Mouse (Mus musculus) neural tube, embryonic 12.5 days (tissue): ENCODE results near the gene Gm10142. TPM values are rescaled to one million over a fixed set of nuclear protein-coding genes. Genes with fewer than 3 reads are reported as not detected.
"Not testable (repeated sequence)": the region's sequence is repeated elsewhere in the genome, so short reads cannot be mapped to it uniquely, and the experiment has no call there.

Experiments used
- ATAC-seq: fragments of 200-750 bp; cut with Nextera tagmentation; 2 replicates; pipeline ENCODE4 v1.8.0; 2017; ENCODE audit warnings: low read depth, mild to moderate bottlenecking, moderate TSS enrichment, moderate library complexity; ENCODE audit not compliant: low FRiP score
- H3K27ac ChIP-seq: fragments of 300-500 bp; sonication (generic); 2 replicates; pipeline ENCODE4 v1.5.1; 2016
- H3K27me3 ChIP-seq: fragments of 300-500 bp; sonication (generic); replicated peaks from 2 replicates; pipeline ENCODE4 v1.6.1; 2016; ENCODE audit warnings: mild to moderate bottlenecking
- H3K36me3 ChIP-seq: fragments of 300-500 bp; sonication (generic); 2 replicates; pipeline ENCODE4 v1.6.1; 2016; ENCODE audit warnings: mild to moderate bottlenecking
- H3K4me1 ChIP-seq: fragments of 300-500 bp; sonication (generic); 2 replicates; pipeline ENCODE4 v1.6.1; 2016
- H3K4me2 ChIP-seq: fragments of 300-500 bp; sonication (generic); replicated peaks from 2 replicates; pipeline ENCODE4 v1.6.1; 2016; ENCODE audit warnings: mild to moderate bottlenecking
- H3K4me3 ChIP-seq: fragments of 300-500 bp; sonication (generic); 2 replicates; pipeline ENCODE4 v1.5.1; 2016
- H3K9ac ChIP-seq: fragments of 300-500 bp; sonication (generic); 2 replicates; pipeline ENCODE4 v1.6.1; 2016; ENCODE audit warnings: mild to moderate bottlenecking
- H3K9me3 ChIP-seq: fragments of 300-500 bp; sonication (generic); 2 replicates; pipeline ENCODE4 v1.6.1; 2016; ENCODE audit warnings: mild to moderate bottlenecking
- WGBS: fragments of 180-500 bp; shearing (Covaris S2); methylation state at CpG from one replicate; pipeline ENCODE4 v1.1.7; 2016; 5-methylcytosine and 5-hydroxymethylcytosine counted together
- polyA plus RNA-seq: library from polyadenylated mRNA; unstranded; fragments of >200 nt; fragmentation: Nextera tagmentation; extraction: Ambion mirVana; gene quantifications from 2 replicates; pipeline ENCODE4 v1.2.1, GENCODE M21; 2016

The Gm10142 gene
- not detected in 2 replicates for polyA plus RNA-seq

GRCm38 (mm10) chr10:77715507-77715906 lies at the start of gene Gm10142:
Gene Gm10142, plus strand, starts transcription at chr10:77715807.
- Histone ChIP-seq H3K36me3 (no peaks in the 10 kb centered on the region), H3K27me3 (no peaks in the 10 kb centered on the region), H3K9me3 (no peaks in the 10 kb centered on the region), H3K4me1 (no peaks in the 10 kb centered on the region), H3K4me2 (no peak within 1 kb of the TSS), H3K27ac (no peak within 1 kb of the TSS), H3K4me3 (no peak within 1 kb of the TSS), H3K9ac (no peak within 1 kb of the TSS)
- no peak for ATAC-seq
- WGBS: 88% methylated on average over 1 of the region's 1 CpGs

DNA sequence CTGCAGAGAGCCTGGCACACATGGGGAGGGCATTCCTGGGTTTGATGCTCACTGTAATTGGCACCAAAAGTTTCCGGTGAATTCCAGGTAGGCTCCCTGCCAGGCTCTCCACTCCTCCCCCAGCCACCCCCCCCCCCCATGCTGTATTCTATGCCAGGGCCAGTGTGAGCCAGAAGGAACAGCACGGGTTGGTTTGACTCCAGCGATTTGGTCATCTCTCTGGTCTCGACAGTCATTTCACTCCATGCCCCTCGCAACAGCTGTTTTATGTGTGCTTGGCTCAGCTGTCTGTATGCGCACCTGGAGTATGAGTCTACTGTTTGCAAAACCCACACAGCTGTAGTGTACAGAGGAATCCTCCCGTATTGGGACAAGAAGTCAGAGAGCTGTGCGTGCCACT lies 49.3 kb upstream of the Gm10142 start:
- WGBS: 86% methylated on average over 8 of the region's 8 CpGs
- no peak overlapping the region for H3K4me3 ChIP-seq
- H3K4me1 ChIP-seq: peaks cover 6% of the 10 kb centered on the region; the same call in 1 of the 2 replicates
- H3K9ac ChIP-seq: no peak overlapping the region
- no peaks in the 10 kb centered on the region for H3K36me3 ChIP-seq
- no peaks in the 10 kb centered on the region for H3K9me3 ChIP-seq
- H3K27ac ChIP-seq: no peak overlapping the region
- no peak for ATAC-seq
- no peak overlapping the region for H3K4me2 ChIP-seq
- H3K27me3 ChIP-seq: no peaks in the 10 kb centered on the region

DNA sequence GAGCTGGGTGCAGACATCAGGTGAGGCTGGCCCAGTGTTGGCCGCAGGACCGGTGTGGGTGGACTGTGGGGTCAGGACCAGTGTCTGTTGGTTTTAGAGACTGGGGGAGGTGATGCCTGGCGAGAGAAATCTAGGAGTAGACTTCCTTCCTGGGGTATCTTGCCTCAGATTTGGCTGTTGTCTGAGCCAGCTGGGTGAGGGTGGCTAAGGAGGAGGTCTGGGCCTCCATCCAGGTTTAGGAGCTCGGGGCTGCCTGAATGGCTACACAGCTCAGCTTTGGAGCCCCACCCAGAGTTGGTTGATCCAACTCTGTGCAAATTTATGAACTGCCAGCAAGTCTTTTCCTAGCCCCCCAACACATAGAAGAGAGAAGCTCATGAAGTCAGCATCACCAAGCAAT lies 48.2 kb upstream of the Gm10142 start:
- Histone ChIP-seq H3K4me2 (no peak overlapping the region), H3K4me1 (peaks cover 6% of the 10 kb centered on the region; the same call in 1 of the 2 replicates), H3K36me3 (no peaks in the 10 kb centered on the region), H3K9ac (no peak overlapping the region), H3K9me3 (no peaks in the 10 kb centered on the region), H3K27me3 (no peaks in the 10 kb centered on the region), H3K4me3 (no peak overlapping the region), H3K27ac (no peak overlapping the region)
- ATAC-seq: no peak
- 97% methylated on average over 4 of the region's 4 CpGs for WGBS

GRCm38 (mm10) chr10:77670710-77671109 lies 44.9 kb upstream of the Gm10142 start:
- H3K27ac ChIP-seq: no peak overlapping the region
- 80% methylated on average over 4 of the region's 4 CpGs for WGBS
- no peaks in the 10 kb centered on the region for H3K36me3 ChIP-seq
- no peak overlapping the region for H3K9ac ChIP-seq
- no peaks in the 10 kb centered on the region for H3K9me3 ChIP-seq
- H3K27me3 ChIP-seq: peaks cover 2% of the 10 kb centered on the region; the same call in 1 of the 2 replicates
- no peak overlapping the region for H3K4me2 ChIP-seq
- no peak overlapping the region for H3K4me3 ChIP-seq
- no peaks in the 10 kb centered on the region for H3K4me1 ChIP-seq
- ATAC-seq: no peak

- no peak for ATAC-seq
- H3K27me3 ChIP-seq: peaks cover 10% of the 10 kb centered on the region
- H3K4me3 ChIP-seq: no peak overlapping the region
- H3K4me1 ChIP-seq: no peaks in the 10 kb centered on the region
- no peaks in the 10 kb centered on the region for H3K9me3 ChIP-seq
- H3K36me3 ChIP-seq: no peaks in the 10 kb centered on the region
- no peak overlapping the region for H3K4me2 ChIP-seq
- no peak overlapping the region for H3K27ac ChIP-seq
- WGBS: 86% methylated on average over 4 of the region's 4 CpGs
- no peak overlapping the region for H3K9ac ChIP-seq
These were observed 44.1 kb upstream of the Gm10142 start for GRCm38 (mm10) chr10:77671519-77671918.

- H3K36me3 ChIP-seq: no peaks in the 10 kb centered on the region
- H3K27ac ChIP-seq: no peak overlapping the region
- H3K4me2 ChIP-seq: no peak overlapping the region
- ATAC-seq: no peak
- no peak overlapping the region for H3K9ac ChIP-seq
- peaks cover 8% of the 10 kb centered on the region for H3K4me1 ChIP-seq
- H3K9me3 ChIP-seq: no peaks in the 10 kb centered on the region
- peaks cover 32% of the 10 kb centered on the region for H3K27me3 ChIP-seq
- no peak overlapping the region for H3K4me3 ChIP-seq
- 59% methylated on average over 13 of the region's 13 CpGs for WGBS
These were observed 41.8 kb upstream of the Gm10142 start for GRCm38 (mm10) chr10:77673765-77674164.

GRCm38 (mm10) chr10:77677562-77677961 lies 38.0 kb upstream of the Gm10142 start:
- peak overlapping the region; percentile 23 for H3K4me3 ChIP-seq
- H3K9ac ChIP-seq: 0 out of 2 replicates have a peak overlapping the region, but pooled peaks have one; percentile 29
- H3K27me3 ChIP-seq: peaks cover 42% of the 10 kb centered on the region
- H3K36me3 ChIP-seq: no peaks in the 10 kb centered on the region
- under 1% methylated on average over 35 of the region's 35 CpGs for WGBS
- no peaks in the 10 kb centered on the region for H3K9me3 ChIP-seq
- no peak overlapping the region for H3K27ac ChIP-seq
- peaks cover 8% of the 10 kb centered on the region for H3K4me1 ChIP-seq
- ATAC-seq: no peak; the same call in 1 of the 2 replicates
- H3K4me2 ChIP-seq: peak overlapping the region; percentile 63

- Histone ChIP-seq H3K4me3 (no peak overlapping the region), H3K27ac (no peak overlapping the region), H3K9me3 (no peaks in the 10 kb centered on the region), H3K36me3 (no peaks in the 10 kb centered on the region), H3K4me2 (no peak overlapping the region), H3K27me3 (peaks cover 47% of the 10 kb centered on the region), H3K4me1 (peaks cover 5% of the 10 kb centered on the region), H3K9ac (no peak overlapping the region)
- no peak for ATAC-seq
- WGBS: 77% methylated on average over 7 of the region's 7 CpGs
These were observed 32.6 kb upstream of the Gm10142 start for GRCm38 (mm10) chr10:77682994-77683393.

DNA sequence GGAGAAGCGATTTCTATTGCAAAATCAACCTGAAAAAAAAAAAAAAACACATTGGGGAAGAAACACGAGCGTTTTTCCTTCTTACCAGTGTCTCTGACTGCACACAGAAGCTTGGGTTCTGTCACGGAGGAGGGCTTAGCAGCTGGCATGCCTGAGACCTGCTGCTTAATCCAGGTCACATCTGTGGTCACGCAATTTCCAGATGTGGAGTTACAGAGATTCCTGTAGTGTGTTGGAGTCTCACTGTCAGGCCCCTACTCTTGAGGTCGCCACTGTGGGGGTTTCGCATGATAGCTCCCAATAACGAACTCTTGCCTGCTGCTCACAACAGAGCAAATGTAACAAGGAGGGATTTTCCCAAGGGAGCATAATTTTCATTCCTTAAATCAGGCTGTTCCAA lies 31.4 kb upstream of the Gm10142 start:
- Histone ChIP-seq H3K27ac (no peak overlapping the region), H3K4me3 (no peak overlapping the region), H3K36me3 (no peaks in the 10 kb centered on the region), H3K4me1 (peaks cover 9% of the 10 kb centered on the region), H3K9me3 (no peaks in the 10 kb centered on the region), H3K4me2 (no peak overlapping the region), H3K9ac (no peak overlapping the region), H3K27me3 (peaks cover 42% of the 10 kb centered on the region)
- no peak for ATAC-seq
- WGBS: 41% methylated on average over 8 of the region's 8 CpGs

DNA sequence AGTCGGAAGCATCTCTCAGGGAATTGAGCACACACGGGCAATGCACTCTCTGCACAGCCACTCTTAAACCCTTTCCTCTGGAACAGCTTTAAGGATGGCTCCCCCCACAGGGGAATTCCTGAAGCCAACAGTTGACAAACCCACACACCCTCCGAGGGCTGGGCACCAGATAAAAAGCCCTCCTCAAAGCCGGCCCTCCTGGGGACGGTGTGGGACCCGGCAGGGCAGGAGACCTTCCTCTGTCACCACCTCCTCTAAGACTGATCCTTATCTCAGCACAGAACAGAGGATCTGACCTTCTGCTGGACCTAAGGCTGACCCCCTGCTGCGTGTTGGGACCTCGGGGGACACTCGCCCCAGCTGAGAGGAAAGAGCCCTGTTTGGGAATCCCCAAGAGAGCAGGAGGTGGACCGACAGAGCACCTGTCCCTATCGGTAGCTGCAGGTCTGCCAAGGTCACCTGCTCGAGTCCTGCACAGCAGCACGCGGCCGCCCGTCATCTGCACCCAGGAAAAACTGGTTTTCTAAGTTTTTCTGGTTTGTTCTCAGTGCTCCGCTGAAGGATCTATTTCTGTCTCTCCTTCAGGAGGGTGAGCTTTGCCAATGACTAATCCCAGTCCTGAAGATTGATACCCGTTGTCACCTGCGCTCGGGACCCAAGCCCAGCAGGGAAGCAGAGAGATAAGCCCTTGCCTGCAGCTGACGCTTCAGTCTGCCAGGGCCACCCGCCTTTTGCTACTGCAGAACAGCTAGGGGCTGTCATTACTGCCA lies 29.5 kb upstream of the Gm10142 start, which contains the start of gene Tspear:
Tspear (plus strand) TSS at position 675 of the 770 bp plus-strand sequence.
- H3K4me2 ChIP-seq: no peak within 1 kb of the TSS
- H3K27me3 ChIP-seq: peaks cover 36% of the 10 kb centered on the region
- no peak within 1 kb of the TSS for H3K9ac ChIP-seq
- H3K9me3 ChIP-seq: no peaks in the 10 kb centered on the region
- ATAC-seq: no peak
- H3K4me3 ChIP-seq: no peak within 1 kb of the TSS
- no peaks in the 10 kb centered on the region for H3K36me3 ChIP-seq
- 8% methylated on average over 22 of the region's 22 CpGs for WGBS
- H3K27ac ChIP-seq: no peak within 1 kb of the TSS
- peaks cover 15% of the 10 kb centered on the region for H3K4me1 ChIP-seq

- Histone ChIP-seq H3K27ac (no peak overlapping the region), H3K9ac (no peak overlapping the region), H3K9me3 (no peaks in the 10 kb centered on the region), H3K4me3 (no peak overlapping the region), H3K36me3 (no peaks in the 10 kb centered on the region), H3K4me1 (peaks cover 15% of the 10 kb centered on the region), H3K4me2 (no peak overlapping the region), H3K27me3 (peaks cover 36% of the 10 kb centered on the region)
- ATAC-seq: no peak
- 25% methylated on average over 10 of the region's 10 CpGs for WGBS
These were observed 28.6 kb upstream of the Gm10142 start for GRCm38 (mm10) chr10:77687021-77687420.

GRCm38 (mm10) chr10:77690356-77690807 lies 25.2 kb upstream of the Gm10142 start, which contains the start of gene Gm19402:
Gene Gm19402, minus strand, starts transcription at chr10:77690757.
- H3K9ac ChIP-seq, H3K27ac ChIP-seq, H3K36me3 ChIP-seq, H3K9me3 ChIP-seq, ATAC-seq, H3K4me3 ChIP-seq, H3K4me2 ChIP-seq: not testable (repeated sequence)
- Histone ChIP-seq H3K4me1 (peaks cover 15% of the 10 kb centered on the region), H3K27me3 (peaks cover 31% of the 10 kb centered on the region)
- WGBS: 75% methylated on average over 3 of the region's 3 CpGs
